Mouse (Mus musculus) erythroblast, embryonic 14.5 days (primary cell): Measurements from ENCODE around the gene Rab4a. TPM values are rescaled to one million over a fixed set of nuclear protein-coding genes. Genes with fewer than 3 reads are reported as not detected.
"Not testable (repeated sequence)": the region's sequence is repeated elsewhere in the genome, so short reads cannot be mapped to it uniquely, and the experiment has no call there.

Experiments
- H3K27me3 ChIP-seq: 2 replicates; pipeline ENCODE4 v1.6.1; 2012; ENCODE audit warnings: inconsistent platforms; ENCODE audit not compliant: control insufficient read depth
- H3K36me3 ChIP-seq: 2 replicates; pipeline ENCODE4 v1.6.1; 2012; ENCODE audit warnings: mild to moderate bottlenecking, inconsistent platforms; ENCODE audit not compliant: control insufficient read depth
- H3K4me1 ChIP-seq: 2 replicates; pipeline ENCODE4 v1.6.1; 2012; ENCODE audit warnings: inconsistent platforms; ENCODE audit not compliant: control insufficient read depth
- H3K4me3 ChIP-seq: replicated peaks from 2 replicates; pipeline ENCODE3; 2012; ENCODE audit warnings: moderate library complexity, mild to moderate bottlenecking, inconsistent platforms
- H3K9me3 ChIP-seq: 2 replicates; pipeline ENCODE4 v1.6.1; 2012; ENCODE audit warnings: low read length, inconsistent platforms, mixed read lengths; ENCODE audit not compliant: control insufficient read depth
- GATA1 ChIP-seq: IDR thresholded peaks from 2 replicates; pipeline ENCODE4 v1.6.1; 2012; ENCODE audit warnings: low read length, inconsistent platforms, mixed read lengths
- TAL1 ChIP-seq: IDR thresholded peaks from 3 replicates; pipeline ENCODE4 v1.6.1; 2012; ENCODE audit warnings: low read length, inconsistent platforms, mixed read lengths
- polyA plus RNA-seq: library from polyadenylated mRNA; stranded (reverse); fragments of >175 nt; gene quantifications from 2 replicates; pipeline ENCODE4 v1.2.3, GENCODE M21; 2012

Gene Rab4a
- polyA plus RNA-seq, 1 experiment: 0.17 TPM

DNA sequence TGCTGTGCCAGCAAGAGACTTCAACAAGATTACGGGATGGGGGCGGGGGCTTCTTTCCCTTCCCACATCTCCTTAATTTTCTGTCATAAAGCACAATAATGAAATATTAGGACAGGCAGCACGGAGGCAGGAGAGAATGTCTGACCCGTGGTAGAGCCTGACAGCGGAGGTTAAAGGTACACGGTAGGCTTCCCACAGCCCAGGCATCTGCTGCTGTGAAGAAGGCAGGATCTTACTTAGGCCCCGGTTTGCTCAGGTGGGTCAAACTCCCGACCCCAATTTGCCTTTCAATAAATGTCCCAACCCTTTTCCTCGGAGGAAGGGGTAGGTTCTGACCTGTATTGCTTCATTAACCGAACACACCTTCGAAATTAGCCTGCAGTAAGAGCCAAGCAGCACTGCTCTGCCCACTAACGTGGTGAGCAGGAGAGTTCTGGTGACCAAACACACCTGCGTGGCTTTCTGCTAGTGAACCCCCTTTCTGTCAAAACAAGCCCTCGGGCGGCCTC is 522 bp upstream of the Rab4a start:
- peaks cover 3% of the 10 kb centered on the region for H3K36me3 ChIP-seq
- no peak for TF ChIP-seq GATA1
- no peak for TF ChIP-seq TAL1
- peaks cover 43% of the 10 kb centered on the region for H3K4me1 ChIP-seq
- peaks cover 4% of the 10 kb centered on the region; the same call in 1 of the 2 replicates for H3K9me3 ChIP-seq
- H3K4me3 ChIP-seq: peak overlapping the region; percentile 80
- H3K27me3 ChIP-seq: no peaks in the 10 kb centered on the region

DNA sequence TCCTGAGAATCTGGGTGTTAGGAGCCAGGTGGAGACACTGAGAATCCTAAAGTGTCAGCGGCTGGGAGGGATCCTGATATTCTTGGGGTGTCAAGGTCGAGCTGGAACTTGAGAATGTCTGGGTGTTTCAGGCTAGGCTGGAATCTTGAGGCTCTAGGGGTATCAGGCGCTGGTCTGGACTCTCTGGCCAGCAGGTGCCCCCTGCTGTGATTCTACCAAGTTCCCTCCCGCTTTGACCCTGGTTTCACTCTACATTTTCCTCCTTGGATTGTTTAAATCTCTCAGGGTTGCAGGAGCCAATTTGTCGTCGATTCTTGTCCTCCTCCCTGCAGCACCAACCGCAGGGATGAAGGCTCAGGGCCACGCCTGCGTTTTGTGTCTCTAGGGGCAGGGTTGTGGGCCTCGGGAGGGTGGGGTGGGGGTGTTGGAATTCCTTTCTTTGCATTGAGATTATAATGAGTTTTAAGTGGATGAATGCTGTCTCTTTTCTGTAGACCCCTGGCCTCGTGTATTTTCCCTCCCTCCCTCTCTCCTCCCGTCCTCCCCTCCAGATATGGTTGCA is 670 bp downstream of the Rab4a start:
- H3K4me3 ChIP-seq: peak overlapping the region; percentile 80
- no peaks in the 10 kb centered on the region for H3K27me3 ChIP-seq
- no peaks in the 10 kb centered on the region for H3K9me3 ChIP-seq
- TF ChIP-seq GATA1 (no peak), TAL1 (no peak)
- H3K4me1 ChIP-seq: peaks cover 45% of the 10 kb centered on the region
- H3K36me3 ChIP-seq: peaks cover 7% of the 10 kb centered on the region

DNA sequence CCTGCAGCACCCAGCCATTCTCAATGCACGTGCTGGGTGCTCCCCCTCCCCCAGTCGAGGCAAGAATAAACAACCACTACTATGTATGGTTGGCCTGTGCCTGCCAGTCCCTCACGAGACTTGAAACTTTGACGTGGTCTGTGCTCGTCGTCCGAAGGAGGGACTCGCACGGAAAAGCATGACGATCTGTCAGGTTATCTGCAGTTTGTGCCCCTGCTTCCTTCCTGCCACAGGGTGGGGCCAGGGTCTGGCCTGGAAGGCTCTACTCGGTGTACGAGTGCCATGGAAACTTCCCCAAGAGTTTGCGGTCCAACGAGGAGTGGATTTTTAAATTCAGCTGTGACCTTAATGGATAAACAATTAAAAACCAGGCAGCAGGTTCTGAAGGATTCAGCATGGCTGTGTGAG is 1.2 kb downstream of the Rab4a start:
- Histone ChIP-seq H3K4me1 (peaks cover 47% of the 10 kb centered on the region), H3K9me3 (no peaks in the 10 kb centered on the region), H3K4me3 (peak overlapping the region; percentile 80), H3K36me3 (peaks cover 7% of the 10 kb centered on the region), H3K27me3 (no peaks in the 10 kb centered on the region)
- TF ChIP-seq GATA1: no peak
- TF ChIP-seq TAL1: no peak

DNA sequence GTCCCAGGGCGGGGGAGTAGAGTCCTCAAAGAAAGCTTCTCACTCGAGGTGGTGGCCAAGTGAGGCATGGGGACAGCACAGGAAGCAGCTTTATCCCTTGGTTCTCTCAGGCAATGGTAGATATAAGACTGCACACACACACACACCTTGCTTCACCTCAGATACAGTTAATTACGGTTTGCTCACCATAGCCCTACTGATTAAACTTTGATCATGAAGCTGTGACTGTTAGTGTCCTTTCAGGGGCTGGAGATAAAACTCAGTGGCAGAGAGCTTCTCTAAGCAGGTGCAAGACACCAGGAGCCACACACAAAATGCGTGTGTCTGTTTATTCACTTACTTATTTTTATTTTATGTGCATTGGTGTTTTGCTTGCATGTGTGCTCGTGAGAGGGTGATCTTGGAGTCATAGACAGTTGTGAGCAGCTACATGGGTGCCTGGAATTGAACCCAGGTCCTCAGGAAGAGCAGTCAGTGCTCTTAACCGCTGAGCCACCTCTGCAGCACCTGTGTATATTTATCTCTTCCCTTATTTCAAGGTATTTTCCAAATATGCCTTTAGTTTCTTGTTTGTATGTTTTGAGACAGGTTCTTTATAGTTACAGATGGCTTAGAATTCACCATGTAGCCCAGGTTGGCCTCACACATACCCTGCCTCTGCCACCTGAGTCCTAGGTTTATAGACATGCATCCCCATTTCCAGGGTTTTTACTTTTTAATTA is 2.2 kb downstream of the Rab4a start:
- TF ChIP-seq TAL1 (no peak), GATA1 (no peak)
- Histone ChIP-seq H3K9me3 (no peaks in the 10 kb centered on the region), H3K36me3 (peaks cover 7% of the 10 kb centered on the region), H3K4me3 (no peak overlapping the region), H3K4me1 (peaks cover 50% of the 10 kb centered on the region), H3K27me3 (no peaks in the 10 kb centered on the region)

DNA sequence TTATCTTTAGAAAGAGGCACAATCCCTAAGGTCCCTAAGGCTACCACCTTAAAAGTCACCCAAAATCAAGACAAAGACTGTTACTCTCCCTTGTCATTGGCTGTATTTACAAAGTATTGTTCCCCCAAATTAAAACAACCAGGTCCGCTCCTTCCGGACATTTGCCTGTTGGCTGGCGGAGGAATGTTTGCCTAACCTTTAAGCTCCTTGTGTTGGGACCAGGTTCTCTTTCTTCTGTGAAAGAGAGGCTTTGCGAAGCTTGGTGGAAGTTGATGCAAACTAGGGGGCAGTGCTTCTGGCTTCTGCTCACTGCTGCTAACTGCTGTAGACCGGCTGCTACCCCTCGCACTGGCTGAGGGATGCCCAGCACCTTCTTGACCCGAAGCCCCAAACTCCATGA is 2.9 kb downstream of the Rab4a start:
- no peaks in the 10 kb centered on the region for H3K9me3 ChIP-seq
- H3K36me3 ChIP-seq: peaks cover 7% of the 10 kb centered on the region
- H3K4me3 ChIP-seq: no peak overlapping the region
- H3K27me3 ChIP-seq: no peaks in the 10 kb centered on the region
- no peak for TF ChIP-seq GATA1
- no peak for TF ChIP-seq TAL1
- peaks cover 52% of the 10 kb centered on the region for H3K4me1 ChIP-seq

DNA sequence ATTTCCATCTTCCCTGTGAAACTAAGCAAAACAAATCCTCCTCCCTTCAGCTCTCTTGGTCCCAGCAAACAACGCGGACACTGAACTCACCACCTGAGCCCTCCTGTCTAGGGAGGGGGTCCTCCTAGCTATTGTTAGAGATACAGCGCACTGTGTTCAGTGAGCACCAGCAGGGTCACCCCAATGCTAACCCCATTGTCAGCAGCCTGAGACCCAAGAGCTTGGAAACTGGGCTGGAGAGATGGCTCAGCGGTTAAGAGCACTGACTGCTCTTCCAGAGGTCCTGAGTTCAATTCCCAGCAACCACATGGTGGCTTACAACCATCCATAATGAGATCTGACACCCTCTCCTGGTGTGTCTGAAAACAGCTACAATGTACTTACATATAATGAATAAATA is 3.6 kb downstream of the Rab4a start:
- not testable (repeated sequence) for H3K27me3 ChIP-seq, H3K4me3 ChIP-seq, H3K9me3 ChIP-seq
- Histone ChIP-seq H3K36me3 (peaks cover 11% of the 10 kb centered on the region), H3K4me1 (peaks cover 59% of the 10 kb centered on the region)

DNA sequence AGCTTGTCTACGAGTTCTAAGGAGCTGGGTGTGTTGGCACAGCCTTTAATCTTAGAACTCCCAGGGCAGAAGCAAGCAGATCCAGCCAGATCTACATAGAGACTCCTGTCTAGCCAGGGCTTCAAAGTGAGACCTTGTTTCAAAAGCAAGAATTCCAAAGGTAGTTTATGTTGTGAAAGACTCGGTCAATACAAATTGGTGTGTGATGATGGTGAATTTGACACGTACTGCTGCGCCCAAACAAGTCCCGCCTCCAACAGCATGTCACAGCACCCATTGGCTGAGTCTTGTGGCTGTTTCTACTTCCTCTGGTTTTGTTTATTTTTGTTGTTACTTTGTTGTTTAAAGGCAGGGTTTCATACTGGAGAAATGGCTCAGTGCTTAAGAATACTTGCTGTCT is 6.4 kb downstream of the Rab4a start:
- TF ChIP-seq TAL1: no peak
- no peaks in the 10 kb centered on the region for H3K27me3 ChIP-seq
- no peak overlapping the region for H3K4me3 ChIP-seq
- H3K4me1 ChIP-seq: peaks cover 46% of the 10 kb centered on the region
- H3K36me3 ChIP-seq: peaks cover 31% of the 10 kb centered on the region
- no peaks in the 10 kb centered on the region for H3K9me3 ChIP-seq

DNA sequence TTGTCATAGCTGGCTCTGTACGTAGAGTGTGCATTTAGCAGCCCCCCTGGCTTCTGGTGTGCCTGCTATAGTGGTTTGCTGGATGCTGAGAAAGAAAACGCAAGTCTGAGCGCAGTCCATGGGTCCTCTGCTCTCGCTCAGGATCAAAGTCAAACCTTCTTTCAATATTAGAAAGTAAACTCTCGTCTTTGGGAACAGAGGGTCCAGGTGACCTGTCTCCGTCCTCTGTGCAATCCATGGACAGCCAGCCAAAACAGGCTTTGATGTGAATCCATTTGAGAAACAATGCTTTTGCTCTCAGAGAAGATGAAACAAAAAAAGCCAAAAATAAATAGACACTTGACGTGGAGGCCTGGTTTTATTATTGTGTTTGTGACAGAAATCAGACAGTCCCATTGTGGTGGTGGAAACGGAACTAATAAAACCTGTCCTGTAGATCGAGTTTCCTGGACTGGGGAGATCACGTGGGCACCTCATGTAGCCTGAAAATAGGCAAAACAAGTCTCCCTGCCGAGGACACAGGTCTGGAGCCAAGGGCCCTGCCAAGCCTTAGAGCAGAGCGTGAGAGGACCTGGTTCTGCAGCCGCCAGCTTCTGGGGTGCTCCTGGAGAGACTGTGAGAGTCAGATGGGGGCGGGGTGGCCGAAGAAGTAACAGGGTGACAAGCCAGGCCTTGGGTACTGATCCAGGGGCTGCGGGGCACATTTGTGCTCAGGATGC is 7.5 kb downstream of the Rab4a start:
- TF ChIP-seq GATA1: no peak
- TF ChIP-seq TAL1: no peak
- Histone ChIP-seq H3K27me3 (no peaks in the 10 kb centered on the region), H3K4me3 (no peak overlapping the region), H3K36me3 (peaks cover 36% of the 10 kb centered on the region), H3K4me1 (peaks cover 38% of the 10 kb centered on the region), H3K9me3 (no peaks in the 10 kb centered on the region)

DNA sequence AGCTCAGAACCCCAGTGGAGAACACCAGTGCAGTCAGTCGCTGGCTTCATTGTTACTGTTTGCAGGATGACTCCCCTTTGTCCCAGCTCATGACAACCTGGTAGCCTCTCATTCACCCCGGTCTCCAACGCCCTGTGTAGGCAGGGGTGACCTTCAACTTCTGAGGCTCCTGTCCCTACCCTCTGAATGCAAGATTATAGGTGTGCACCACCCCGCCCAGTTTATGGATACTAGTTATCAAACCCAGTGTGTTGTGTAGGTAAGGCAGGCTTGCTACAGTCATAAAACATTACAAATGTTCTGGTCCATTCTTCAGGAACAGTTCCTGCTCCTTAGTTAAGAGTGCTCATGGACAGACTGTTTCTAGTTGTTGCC is 8.1 kb downstream of the Rab4a start:
- TF ChIP-seq TAL1: no peak
- TF ChIP-seq GATA1: no peak
- no peaks in the 10 kb centered on the region for H3K9me3 ChIP-seq
- peaks cover 41% of the 10 kb centered on the region for H3K4me1 ChIP-seq
- peaks cover 36% of the 10 kb centered on the region for H3K36me3 ChIP-seq
- no peak overlapping the region for H3K4me3 ChIP-seq
- no peaks in the 10 kb centered on the region for H3K27me3 ChIP-seq
